Mouse (Mus musculus) testis, adult 2 months (tissue): ENCODE results near the gene Sorl1.

Source experiments
- CTCF ChIP-seq: fragments of 200-500 bp; IDR thresholded peaks from 2 replicates; pipeline ENCODE4 v1.5.1; 2012; ENCODE audit warnings: low read depth, mild to moderate bottlenecking, inconsistent platforms, low read length, moderate library complexity; ENCODE audit not compliant: control insufficient read depth, insufficient read depth, insufficient replicate concordance
- POLR2A ChIP-seq: fragments of 200-500 bp; IDR thresholded peaks from 2 replicates; pipeline ENCODE4 v1.6.1; 2012; ENCODE audit warnings: low read depth, mild to moderate bottlenecking, inconsistent platforms, low read length, moderate library complexity; ENCODE audit not compliant: control insufficient read depth

DNA sequence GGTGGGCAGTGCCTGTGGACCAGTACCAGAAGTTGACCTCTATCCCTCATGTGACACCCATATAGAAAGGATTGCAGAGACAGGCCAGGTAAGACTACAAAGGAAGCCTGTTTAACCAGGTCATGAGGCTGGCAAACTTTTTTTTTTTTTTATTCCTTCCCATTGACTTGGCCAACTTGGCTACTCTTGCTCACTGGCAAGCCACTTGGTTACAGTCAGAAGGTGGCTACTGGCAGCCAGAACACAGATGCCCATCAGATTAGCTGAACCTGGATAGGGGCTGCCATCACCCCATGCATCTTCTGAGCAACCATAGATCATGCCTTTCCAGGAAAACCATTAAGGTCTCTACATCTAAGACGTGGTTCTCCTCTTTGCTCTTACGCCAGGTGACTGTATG, 31.3 kb downstream of the Sorl1 start:
- TF ChIP-seq CTCF, result no peak
- no peak for TF ChIP-seq POLR2A
